Mouse (Mus musculus) midbrain, postnatal 0 days (tissue): ENCODE measurements at regions not wholly inside any gene's neighbourhood (a gene's known extent, or its start where the extent isn't known, plus 50 kb on each side); places are given as distances from the start of the nearest gene placed in this dataset.

ENCODE experiments used
- ATAC-seq: fragments of 200-750 bp; cut with Nextera tagmentation; 2 replicates; pipeline ENCODE4 v1.8.0; 2017; ENCODE audit warnings: moderate number of reproducible peaks, mild to moderate bottlenecking, moderate TSS enrichment, moderate library complexity; ENCODE audit not compliant: low FRiP score
- DNase-seq: peaks from one replicate; pipeline ENCODE4 v3.0.0-alpha.2; 2015; ENCODE audit warnings: low spot score
- H3K27ac ChIP-seq: fragments of 300-500 bp; sonication (generic); 2 replicates; pipeline ENCODE4 v1.5.1; 2014; ENCODE audit warnings: low read depth, mild to moderate bottlenecking, low read length, mixed read lengths
- H3K27me3 ChIP-seq: fragments of 300-500 bp; sonication (generic); 2 replicates; pipeline ENCODE4 v1.6.1; 2014; ENCODE audit warnings: low read length, control low read depth, mixed read lengths; ENCODE audit not compliant: insufficient read depth
- H3K36me3 ChIP-seq: fragments of 300-500 bp; sonication (generic); 2 replicates; pipeline ENCODE4 v1.6.1; 2014; ENCODE audit warnings: low read length, control low read depth, mixed read lengths; ENCODE audit not compliant: insufficient read depth
- H3K4me1 ChIP-seq: fragments of 300-500 bp; sonication (generic); 2 replicates; pipeline ENCODE4 v1.6.1; 2014; ENCODE audit warnings: mild to moderate bottlenecking, control low read depth, antibody characterized with exemption, low read length, mixed read lengths; ENCODE audit not compliant: insufficient read depth
- H3K4me2 ChIP-seq: fragments of 300-500 bp; sonication (generic); 2 replicates; pipeline ENCODE4 v1.6.1; 2014; ENCODE audit warnings: low read depth, mild to moderate bottlenecking, low read length, mixed read lengths; ENCODE audit not compliant: poor library complexity, severe bottlenecking
- H3K4me3 ChIP-seq: fragments of 300-500 bp; sonication (generic); 2 replicates; pipeline ENCODE4 v1.5.1; 2014; ENCODE audit warnings: low read depth, mild to moderate bottlenecking, low read length, moderate library complexity
- H3K9ac ChIP-seq: fragments of 300-500 bp; sonication (generic); replicated peaks from 2 replicates; pipeline ENCODE4 v1.6.1; 2014; ENCODE audit warnings: mild to moderate bottlenecking, low read length, moderate library complexity, mixed read lengths; ENCODE audit not compliant: poor library complexity, severe bottlenecking
- H3K9me3 ChIP-seq: fragments of 300-500 bp; sonication (generic); 2 replicates; pipeline ENCODE4 v1.6.1; 2016; ENCODE audit warnings: low read length, control low read depth
- CTCF ChIP-seq: IDR thresholded peaks from 2 replicates; pipeline ENCODE4 v1.5.1; 2016; ENCODE audit warnings: antibody characterized with exemption, mild to moderate bottlenecking
- WGBS: fragments of 180-500 bp; shearing (Covaris S2); extraction: QIAGEN DNeasy Blood & Tissue Kit; methylation state at CpG from one replicate; pipeline ENCODE4 v1.1.7; 2014; 5-methylcytosine and 5-hydroxymethylcytosine counted together

DNA sequence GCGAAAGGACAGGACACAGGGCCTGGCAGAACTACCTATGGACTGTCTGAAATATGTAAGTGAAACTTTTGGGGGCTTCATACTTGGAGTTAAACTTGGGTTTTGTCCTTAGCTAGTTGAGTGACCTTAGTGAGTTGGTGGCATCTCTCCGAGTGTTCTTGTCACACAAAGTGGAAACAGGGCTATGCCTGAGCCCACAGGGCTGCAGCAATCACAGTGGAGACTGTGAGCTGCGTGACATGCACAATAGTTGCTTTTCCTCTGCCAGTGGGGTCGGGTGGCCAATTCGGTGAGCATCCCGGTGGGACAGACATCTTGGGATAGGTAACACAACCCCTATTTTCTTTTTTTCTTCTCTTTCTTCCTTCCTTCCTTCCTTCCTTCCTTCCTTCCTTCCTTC is 61.5 kb upstream of the Prickle1 start:
- Histone ChIP-seq H3K9ac (no peak overlapping the region), H3K27ac (no peak overlapping the region), H3K4me2 (no peak overlapping the region), H3K27me3 (no peaks in the 10 kb centered on the region), H3K4me3 (no peak overlapping the region), H3K9me3 (no peaks in the 10 kb centered on the region), H3K36me3 (no peaks in the 10 kb centered on the region), H3K4me1 (no peaks in the 10 kb centered on the region)
- no peak for TF ChIP-seq CTCF
- DNase-seq: no peak
- no peak for ATAC-seq
- 93% methylated on average over 6 of the region's 6 CpGs for WGBS

DNA sequence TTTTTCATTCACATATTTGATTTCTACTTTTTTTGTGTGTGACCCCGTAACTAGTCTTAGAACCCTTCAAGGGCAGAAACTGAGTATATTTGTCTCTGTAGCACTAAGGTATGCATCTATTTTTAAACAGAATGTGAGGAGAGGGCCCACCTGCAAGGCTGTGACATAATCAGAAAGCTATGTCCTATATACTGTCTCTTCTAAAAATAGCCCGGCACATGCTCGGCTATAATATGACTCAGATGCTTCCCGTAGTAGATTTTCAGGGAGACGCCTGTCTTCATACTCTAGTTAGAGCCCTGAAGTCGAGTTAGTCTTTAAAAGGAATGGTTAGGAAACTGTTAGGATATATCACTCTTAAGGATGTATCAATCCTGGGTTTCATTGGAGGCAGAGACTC is 61.0 kb upstream of the Prickle1 start:
- ATAC-seq: no peak
- H3K4me1 ChIP-seq: no peaks in the 10 kb centered on the region
- WGBS: 77% methylated on average over 6 of the region's 6 CpGs
- no peak for DNase-seq
- no peak for TF ChIP-seq CTCF
- H3K9ac ChIP-seq: no peak overlapping the region
- H3K9me3 ChIP-seq: no peaks in the 10 kb centered on the region
- H3K36me3 ChIP-seq: no peaks in the 10 kb centered on the region
- H3K27me3 ChIP-seq: no peaks in the 10 kb centered on the region
- no peak overlapping the region for H3K4me2 ChIP-seq
- H3K4me3 ChIP-seq: no peak overlapping the region
- no peak overlapping the region for H3K27ac ChIP-seq

DNA sequence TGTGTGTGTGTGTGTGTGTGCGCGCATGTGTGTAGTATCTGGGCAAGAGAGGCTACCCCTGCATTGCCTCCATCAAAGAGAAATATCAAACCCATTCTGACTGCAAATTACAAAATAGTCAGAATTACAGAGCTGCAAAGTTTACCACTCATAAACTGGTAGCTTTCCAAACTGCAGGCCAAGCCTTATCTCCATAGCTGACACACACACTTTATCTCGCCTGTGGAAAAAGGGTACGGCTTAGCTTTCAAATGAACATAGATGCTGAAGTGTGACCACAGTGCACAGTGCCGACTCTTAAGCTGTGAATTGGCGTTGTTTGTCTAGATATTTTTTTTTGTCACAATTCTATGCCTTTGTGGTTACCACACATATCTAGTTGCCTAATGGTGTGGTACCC is 60.1 kb upstream of the Prickle1 start:
- Histone ChIP-seq H3K27ac (no peak overlapping the region), H3K9ac (no peak overlapping the region), H3K27me3 (no peaks in the 10 kb centered on the region), H3K36me3 (no peaks in the 10 kb centered on the region), H3K4me1 (no peaks in the 10 kb centered on the region), H3K9me3 (no peaks in the 10 kb centered on the region), H3K4me2 (no peak overlapping the region), H3K4me3 (no peak overlapping the region)
- DNase-seq (no peak), ATAC-seq (no peak)
- no peak for TF ChIP-seq CTCF
- WGBS: 92% methylated on average over 6 of the region's 6 CpGs

DNA sequence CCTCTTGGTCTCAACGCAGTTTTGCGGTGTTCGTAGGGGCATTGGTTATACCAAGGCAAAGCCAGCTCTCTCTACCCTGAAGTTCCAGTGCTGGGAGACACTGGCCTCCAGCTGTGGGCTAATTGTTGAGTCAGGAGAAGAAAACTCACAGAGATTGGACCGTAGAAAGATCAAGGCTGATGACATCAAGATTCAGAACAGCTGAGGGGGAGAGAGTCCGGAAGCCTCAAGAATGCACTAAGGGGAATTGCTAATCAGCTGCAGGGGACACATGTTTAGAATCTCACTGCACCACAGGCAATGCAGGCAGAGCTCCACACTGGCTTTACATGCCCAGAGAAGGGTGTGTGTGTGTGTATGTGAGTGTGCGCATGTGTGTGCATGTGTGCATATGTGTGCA is 59.6 kb upstream of the Prickle1 start:
- H3K27me3 ChIP-seq: no peaks in the 10 kb centered on the region
- H3K9ac ChIP-seq: no peak overlapping the region
- ATAC-seq (no peak), DNase-seq (no peak)
- H3K4me3 ChIP-seq: no peak overlapping the region
- no peak overlapping the region for H3K27ac ChIP-seq
- WGBS: 86% methylated on average over 6 of the region's 6 CpGs
- H3K4me2 ChIP-seq: no peak overlapping the region
- no peaks in the 10 kb centered on the region for H3K36me3 ChIP-seq
- no peaks in the 10 kb centered on the region for H3K9me3 ChIP-seq
- TF ChIP-seq CTCF: no peak
- H3K4me1 ChIP-seq: no peaks in the 10 kb centered on the region

DNA sequence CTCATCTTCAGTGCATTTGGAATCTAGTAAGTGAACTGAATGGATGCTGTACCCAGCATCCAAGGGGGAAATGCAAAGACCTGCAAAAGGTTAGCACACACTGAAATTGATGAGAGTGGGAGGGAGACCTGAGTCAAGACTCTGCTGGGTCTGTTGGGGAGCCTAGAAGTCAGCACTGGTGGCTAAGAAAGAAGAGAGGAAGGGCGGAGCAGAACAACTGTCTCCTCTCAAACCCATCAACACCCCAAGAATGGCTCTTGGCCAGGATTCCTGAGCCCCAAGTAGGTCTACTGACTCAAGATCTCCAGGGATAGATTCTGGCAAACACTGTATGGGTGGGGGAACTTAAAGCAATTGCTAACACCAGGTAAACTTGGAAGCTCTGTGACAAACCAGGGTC is 57.7 kb upstream of the Prickle1 start:
- Histone ChIP-seq H3K4me1 (no peaks in the 10 kb centered on the region), H3K4me3 (no peak overlapping the region), H3K36me3 (no peaks in the 10 kb centered on the region), H3K27me3 (no peaks in the 10 kb centered on the region), H3K9ac (no peak overlapping the region), H3K9me3 (no peaks in the 10 kb centered on the region), H3K27ac (no peak overlapping the region), H3K4me2 (no peak overlapping the region)
- 83% methylated on average over 1 of the region's 1 CpGs for WGBS
- ATAC-seq: no peak
- no peak for TF ChIP-seq CTCF
- no peak for DNase-seq

DNA sequence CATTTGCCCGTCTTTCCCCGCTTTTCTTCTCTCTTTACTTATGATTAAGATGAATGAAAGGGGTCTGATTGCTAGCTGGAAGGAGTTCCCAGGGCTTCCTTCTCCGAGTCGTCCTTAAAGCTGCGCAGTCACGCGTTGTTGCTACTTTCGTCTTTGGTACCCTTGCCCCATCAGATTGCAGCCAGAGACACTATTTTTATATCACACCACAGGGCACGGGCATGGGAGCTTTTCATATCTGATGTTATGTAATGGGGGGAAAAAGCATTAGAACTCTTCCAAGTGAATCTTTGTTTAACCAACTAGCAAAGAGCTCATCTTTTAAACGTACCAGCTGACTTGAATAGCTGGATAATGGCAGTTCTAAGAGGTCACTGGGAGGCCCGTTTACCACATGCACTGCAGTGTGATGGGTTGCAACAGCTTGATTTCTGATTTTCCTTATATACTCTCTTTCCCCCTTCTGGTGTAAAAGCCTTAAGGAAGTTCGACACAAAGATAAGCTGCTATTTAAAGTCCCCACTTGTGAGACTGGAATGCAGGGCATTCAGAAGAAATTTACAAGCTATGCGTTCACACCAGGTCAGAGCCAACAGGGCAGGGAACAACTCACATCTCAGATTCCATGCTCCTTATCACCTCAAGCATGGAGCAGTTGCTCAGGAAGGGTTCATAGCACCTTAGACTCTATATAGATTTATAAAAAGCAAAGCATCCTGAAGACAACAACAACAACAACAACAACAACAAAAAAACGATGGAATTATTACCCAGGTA is 55.5 kb upstream of the Prickle1 start:
- Histone ChIP-seq H3K9me3 (no peaks in the 10 kb centered on the region), H3K36me3 (no peaks in the 10 kb centered on the region), H3K27me3 (no peaks in the 10 kb centered on the region), H3K4me3 (no peak overlapping the region), H3K4me1 (no peaks in the 10 kb centered on the region), H3K9ac (no peak overlapping the region), H3K27ac (no peak overlapping the region), H3K4me2 (no peak overlapping the region)
- DNase-seq (no peak), ATAC-seq (no peak)
- 76% methylated on average over 14 of the region's 14 CpGs for WGBS
- no peak for TF ChIP-seq CTCF
